Mouse (Mus musculus) cerebellum, adult (tissue): ENCODE measurements around the gene Phf24.
A peak's percentile ranks its signal among the peaks of the same experiment; 100 is the strongest.

Experiments used
- ATAC-seq: cut with Nextera tagmentation; 2 replicates; pipeline ENCODE4 v1.9.2; 2017; ENCODE audit warnings: mild to moderate bottlenecking, moderate library complexity, mixed read lengths; ENCODE audit not compliant: insufficient number of reproducible peaks, low FRiP score, low TSS enrichment

Gene Phf24

GRCm38 (mm10) chr4:42948527-42948926, 32.1 kb downstream of the Phf24 start:
- no peak for ATAC-seq

GRCm38 (mm10) chr4:42949051-42949675, 32.7 kb downstream of the Phf24 start:
- no peak for ATAC-seq

GRCm38 (mm10) chr4:42949676-42950051, 33.2 kb downstream of the Phf24 start, which contains the start of gene Dnajb5:
Gene Dnajb5 (plus strand): TSS chr4:42949814.
- ATAC-seq: peak; percentile 93

GRCm38 (mm10) chr4:42950065-42950558, 33.7 kb downstream of the Phf24 start:
- peak; percentile 4; the same call in 1 of the 2 replicates for ATAC-seq

GRCm38 (mm10) chr4:42951206-42952195, 35.0 kb downstream of the Phf24 start:
- ATAC-seq: no peak

- no peak for ATAC-seq
These were observed 36.1 kb downstream of the Phf24 start for GRCm38 (mm10) chr4:42952563-42952962.

- ATAC-seq: no peak
These were observed 37.1 kb downstream of the Phf24 start for GRCm38 (mm10) chr4:42953435-42954094.

- ATAC-seq: no peak
These were observed 37.8 kb downstream of the Phf24 start for GRCm38 (mm10) chr4:42954297-42954696.

- ATAC-seq: no peak
These were observed 38.7 kb downstream of the Phf24 start for GRCm38 (mm10) chr4:42955200-42955599.

GRCm38 (mm10) chr4:42956581-42956980, 40.1 kb downstream of the Phf24 start:
- ATAC-seq: no peak

GRCm38 (mm10) chr4:42957306-42957705, 40.8 kb downstream of the Phf24 start:
- ATAC-seq: no peak

- no peak for ATAC-seq
These were observed 41.5 kb downstream of the Phf24 start for GRCm38 (mm10) chr4:42957979-42958378.

- no peak for ATAC-seq
These were observed 42.5 kb downstream of the Phf24 start for GRCm38 (mm10) chr4:42958942-42959341.

- ATAC-seq: no peak
These were observed 42.9 kb downstream of the Phf24 start for GRCm38 (mm10) chr4:42959382-42959781.

- no peak for ATAC-seq
These were observed 45.1 kb downstream of the Phf24 start for GRCm38 (mm10) chr4:42961592-42961991.

GRCm38 (mm10) chr4:42963480-42963879, 47.0 kb downstream of the Phf24 start:
- no peak for ATAC-seq

- ATAC-seq: peak; percentile 52; the same call in 1 of the 2 replicates
These were observed 48.7 kb downstream of the Phf24 start for GRCm38 (mm10) chr4:42965039-42965719.

- no peak for ATAC-seq
These were observed 52.8 kb downstream of the Phf24 start, which contains the start of gene 1700022I11Rik for GRCm38 (mm10) chr4:42969304-42969703. Gene 1700022I11Rik (plus strand): TSS chr4:42969604.

GRCm38 (mm10) chr4:42972952-42973351, 56.5 kb downstream of the Phf24 start:
- no peak for ATAC-seq

GRCm38 (mm10) chr4:42973868-42974267, 57.4 kb downstream of the Phf24 start:
- no peak for ATAC-seq
